Mouse (Mus musculus): ENCODE measurements around the gene Serpina1b. TPM values are rescaled to one million over a fixed set of nuclear protein-coding genes. Genes with fewer than 3 reads are reported as not detected.
"Not testable (repeated sequence)": the region's sequence is repeated elsewhere in the genome, so short reads cannot be mapped to it uniquely, and the experiment has no call there.

Serpina1b gene
- 58.4 and 58.7 TPM in 2 replicates for polyA plus RNA-seq (2014; fragmentation: Nextera tagmentation; extraction: Ambion mirVana)

GRCm38 (mm10) chr12:103830273-103830672 lies at the start of gene Serpina1b:
Gene Serpina1b, minus strand, starts transcription at chr12:103830373.
- WGBS = 83% methylated on average over 4 of the region's 4 CpGs
- DNase-seq (ENCODE audit: low spot score); H3K4me1 ChIP-seq (replicated peaks; ENCODE audit: control insufficient read depth, insufficient read depth, low read length); ATAC-seq (replicated peaks; ENCODE audit: low FRiP score, low TSS enrichment, low read depth); H3K27me3 ChIP-seq (replicated peaks; ENCODE audit: control insufficient read depth, insufficient read depth, low read length); H3K27ac ChIP-seq (ENCODE audit: low read depth); H3K9ac ChIP-seq (ENCODE audit: low read length); H3K9me3 ChIP-seq (ENCODE audit: control insufficient read depth, low read length); H3K4me3 ChIP-seq (ENCODE audit: low read depth, low read length); H3K4me2 ChIP-seq (ENCODE audit: low read length); H3K36me3 ChIP-seq (ENCODE audit: control insufficient read depth, insufficient read depth, low read length): not testable (repeated sequence)

- H3K27ac ChIP-seq (ENCODE audit: low read depth); DNase-seq (ENCODE audit: low spot score); H3K9me3 ChIP-seq (ENCODE audit: control insufficient read depth, low read length); H3K36me3 ChIP-seq (ENCODE audit: control insufficient read depth, insufficient read depth, low read length); H3K4me2 ChIP-seq (ENCODE audit: low read length); H3K9ac ChIP-seq (ENCODE audit: low read length); H3K4me3 ChIP-seq (ENCODE audit: low read depth, low read length); H3K4me1 ChIP-seq (replicated peaks; ENCODE audit: control insufficient read depth, insufficient read depth, low read length); H3K27me3 ChIP-seq (replicated peaks; ENCODE audit: control insufficient read depth, insufficient read depth, low read length); ATAC-seq (replicated peaks; ENCODE audit: low FRiP score, low TSS enrichment, low read depth): not testable (repeated sequence)
- 68% methylated on average over 1 of the region's 1 CpGs for WGBS
Measured at GRCm38 (mm10) chr12:103866873-103867272, 36.7 kb upstream of the Serpina1b start.

DNA sequence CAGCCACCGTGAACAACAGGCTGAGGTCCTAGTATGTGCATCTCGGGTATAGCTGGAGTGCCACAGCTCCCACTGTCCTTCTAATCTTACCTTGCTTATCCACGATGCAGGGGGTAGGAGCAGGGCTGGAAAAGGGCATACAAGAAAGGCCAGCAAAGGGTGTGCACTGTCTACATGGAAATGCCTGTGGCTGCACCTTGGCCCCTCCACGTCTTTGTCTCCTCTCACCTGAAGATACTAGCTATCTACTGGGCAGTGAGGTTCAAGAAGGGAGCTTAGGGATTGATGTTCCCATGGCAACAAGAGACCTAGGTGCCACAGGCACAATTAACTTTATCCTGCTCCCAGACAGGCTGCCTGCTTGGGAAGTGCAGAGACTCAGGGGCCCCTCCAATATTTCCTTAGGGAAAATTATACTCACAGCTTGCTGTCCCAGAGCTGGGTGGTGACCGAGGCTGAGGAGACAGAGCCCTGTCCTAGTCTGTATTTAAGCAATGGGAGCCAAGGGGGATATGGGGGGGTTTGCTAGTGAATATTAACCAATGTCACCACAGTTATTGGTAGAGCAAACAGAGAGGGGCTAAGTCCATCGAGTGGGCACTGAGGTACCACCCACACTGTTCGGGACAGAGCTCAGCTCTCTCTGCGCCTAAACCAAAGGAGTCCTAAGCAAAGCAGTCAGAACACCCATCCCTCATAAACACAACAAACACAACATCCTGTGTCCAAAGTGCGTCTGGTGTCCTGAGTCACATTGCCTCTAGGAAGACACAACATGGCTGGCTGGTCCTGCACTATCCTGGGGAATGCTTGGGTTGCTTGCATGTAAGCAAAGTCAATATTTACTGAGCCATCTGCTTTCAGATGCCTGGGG lies 33.2 kb upstream of the Serpina1b start, which contains the start of gene Serpina1a:
Gene Serpina1a (minus strand): TSS at position 462 of the 874 bp plus-strand sequence.
- H3K27ac ChIP-seq (ENCODE audit: low read depth); H3K9me3 ChIP-seq (ENCODE audit: control insufficient read depth, low read length); H3K27me3 ChIP-seq (replicated peaks; ENCODE audit: control insufficient read depth, insufficient read depth, low read length); H3K9ac ChIP-seq (ENCODE audit: low read length); H3K4me2 ChIP-seq (ENCODE audit: low read length); H3K4me1 ChIP-seq (replicated peaks; ENCODE audit: control insufficient read depth, insufficient read depth, low read length); H3K36me3 ChIP-seq (ENCODE audit: control insufficient read depth, insufficient read depth, low read length); H3K4me3 ChIP-seq (ENCODE audit: low read depth, low read length): not testable (repeated sequence)
- ATAC-seq (replicated peaks; ENCODE audit: low FRiP score, low TSS enrichment, low read depth) (peak; percentile 27; the same call in 1 of the 2 replicates), DNase-seq (ENCODE audit: low spot score) (peak; percentile 50)
- WGBS = 65% methylated on average over 9 of the region's 9 CpGs

DNA sequence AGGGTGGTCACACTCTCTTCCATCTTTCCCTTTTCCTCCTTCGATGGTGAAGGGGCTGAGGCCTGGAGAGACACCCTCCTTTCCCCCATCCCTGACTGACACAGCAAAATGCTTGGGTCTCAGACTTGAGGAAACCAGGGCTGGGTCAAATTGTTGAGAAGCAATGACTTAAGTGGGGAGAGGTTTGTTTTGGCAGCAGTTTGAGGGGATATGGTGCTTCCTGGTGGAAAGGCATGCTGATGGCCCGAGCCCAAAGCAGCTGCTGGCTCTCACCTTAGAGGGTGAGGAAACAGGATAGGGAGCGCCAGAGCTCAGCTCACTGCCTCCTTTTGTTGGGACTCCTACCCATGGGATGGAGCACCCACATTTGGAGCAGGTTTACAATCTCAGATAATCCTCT lies 30.8 kb upstream of the Serpina1b start:
- no peaks in the 10 kb centered on the region for H3K4me1 ChIP-seq (replicated peaks; ENCODE audit: control insufficient read depth, insufficient read depth, low read length)
- no peak overlapping the region for H3K9ac ChIP-seq (ENCODE audit: low read length)
- DNase-seq (ENCODE audit: low spot score) = no peak
- no peak overlapping the region for H3K4me2 ChIP-seq (ENCODE audit: low read length)
- 63% methylated on average over 3 of the region's 3 CpGs for WGBS
- no peak overlapping the region for H3K4me3 ChIP-seq (ENCODE audit: low read depth, low read length)
- H3K9me3 ChIP-seq (ENCODE audit: control insufficient read depth, low read length) = no peaks in the 10 kb centered on the region
- H3K27me3 ChIP-seq (replicated peaks; ENCODE audit: control insufficient read depth, insufficient read depth, low read length) = no peaks in the 10 kb centered on the region
- H3K36me3 ChIP-seq (ENCODE audit: control insufficient read depth, insufficient read depth, low read length) = no peaks in the 10 kb centered on the region
- ATAC-seq (replicated peaks; ENCODE audit: low FRiP score, low TSS enrichment, low read depth) = no peak
- H3K27ac ChIP-seq (ENCODE audit: low read depth) = no peak overlapping the region

DNA sequence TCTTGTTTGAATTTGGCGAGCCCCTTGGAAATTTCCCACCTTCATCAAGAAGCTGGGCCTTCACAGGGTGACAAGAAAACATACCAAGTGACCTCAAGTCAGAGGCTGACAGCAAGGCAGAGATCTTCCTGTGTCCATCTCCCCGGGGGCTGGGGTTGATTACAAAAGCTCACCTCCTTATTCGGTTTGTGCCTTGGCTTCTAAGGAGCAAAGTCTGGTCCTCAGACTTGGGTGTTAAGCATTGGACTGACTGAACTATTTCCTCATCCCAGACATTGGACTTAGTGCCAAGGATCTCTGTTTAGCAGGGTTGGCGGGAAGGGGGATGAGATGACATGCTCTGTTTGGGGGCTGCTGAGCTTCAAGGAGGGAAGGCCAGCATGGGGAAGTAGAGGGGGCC lies 30.4 kb upstream of the Serpina1b start:
- not testable (repeated sequence) for H3K27me3 ChIP-seq (replicated peaks; ENCODE audit: control insufficient read depth, insufficient read depth, low read length); ATAC-seq (replicated peaks; ENCODE audit: low FRiP score, low TSS enrichment, low read depth); H3K9ac ChIP-seq (ENCODE audit: low read length); H3K4me2 ChIP-seq (ENCODE audit: low read length); H3K36me3 ChIP-seq (ENCODE audit: control insufficient read depth, insufficient read depth, low read length); H3K4me3 ChIP-seq (ENCODE audit: low read depth, low read length); H3K9me3 ChIP-seq (ENCODE audit: control insufficient read depth, low read length); DNase-seq (ENCODE audit: low spot score); H3K4me1 ChIP-seq (replicated peaks; ENCODE audit: control insufficient read depth, insufficient read depth, low read length); H3K27ac ChIP-seq (ENCODE audit: low read depth)
- WGBS = 87% methylated on average over 3 of the region's 4 CpGs

DNA sequence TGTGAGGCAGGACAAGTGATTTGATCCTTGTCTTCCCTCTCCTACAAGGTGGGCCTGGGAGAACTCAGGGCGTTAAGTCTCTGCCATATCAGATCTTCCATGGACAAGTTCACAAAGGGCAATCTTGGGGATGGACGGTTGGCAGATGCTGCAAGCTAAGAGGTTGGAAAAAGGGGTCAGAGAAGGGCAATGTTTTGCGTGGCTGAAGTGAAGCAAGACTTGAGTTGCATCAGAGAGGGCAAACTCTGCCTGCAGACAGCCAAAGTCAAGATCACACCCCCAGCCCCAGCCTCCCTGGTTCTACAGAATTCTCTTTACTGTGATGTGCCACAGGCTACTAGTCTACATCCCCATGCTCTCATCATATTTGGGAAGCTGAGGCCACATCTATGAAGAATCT lies 29.4 kb upstream of the Serpina1b start:
- H3K9me3 ChIP-seq (ENCODE audit: control insufficient read depth, low read length); H3K36me3 ChIP-seq (ENCODE audit: control insufficient read depth, insufficient read depth, low read length); H3K4me1 ChIP-seq (replicated peaks; ENCODE audit: control insufficient read depth, insufficient read depth, low read length); H3K9ac ChIP-seq (ENCODE audit: low read length); H3K27ac ChIP-seq (ENCODE audit: low read depth); H3K4me2 ChIP-seq (ENCODE audit: low read length); H3K4me3 ChIP-seq (ENCODE audit: low read depth, low read length); H3K27me3 ChIP-seq (replicated peaks; ENCODE audit: control insufficient read depth, insufficient read depth, low read length); ATAC-seq (replicated peaks; ENCODE audit: low FRiP score, low TSS enrichment, low read depth); DNase-seq (ENCODE audit: low spot score): not testable (repeated sequence)
- 83% methylated on average over 3 of the region's 3 CpGs for WGBS

DNA sequence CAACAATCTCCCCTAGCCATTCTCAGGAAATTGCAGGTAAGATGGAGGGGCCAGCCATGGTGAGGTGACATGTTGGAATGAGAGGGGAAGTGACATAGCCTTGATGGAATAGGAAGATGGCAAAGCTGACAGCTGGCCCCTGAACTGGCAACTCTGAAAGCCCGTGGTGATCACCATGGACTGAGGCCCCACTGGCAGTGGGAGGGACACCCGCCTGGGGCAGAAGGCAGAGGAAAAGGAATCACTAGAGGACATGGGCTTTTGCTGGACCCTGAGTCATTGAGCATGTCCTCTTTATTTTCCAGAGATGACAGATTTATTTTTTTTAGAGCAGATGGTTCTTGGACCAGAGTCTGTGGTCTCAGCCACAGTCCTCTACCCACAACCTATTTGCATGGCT lies 22.9 kb upstream of the Serpina1b start:
- H3K4me2 ChIP-seq (ENCODE audit: low read length); H3K27ac ChIP-seq (ENCODE audit: low read depth); H3K9me3 ChIP-seq (ENCODE audit: control insufficient read depth, low read length); H3K27me3 ChIP-seq (replicated peaks; ENCODE audit: control insufficient read depth, insufficient read depth, low read length); H3K9ac ChIP-seq (ENCODE audit: low read length); H3K36me3 ChIP-seq (ENCODE audit: control insufficient read depth, insufficient read depth, low read length); DNase-seq (ENCODE audit: low spot score); ATAC-seq (replicated peaks; ENCODE audit: low FRiP score, low TSS enrichment, low read depth); H3K4me3 ChIP-seq (ENCODE audit: low read depth, low read length); H3K4me1 ChIP-seq (replicated peaks; ENCODE audit: control insufficient read depth, insufficient read depth, low read length): not testable (repeated sequence)
- 90% methylated on average over 2 of the region's 2 CpGs for WGBS

- Histone ChIP-seq H3K4me3 (ENCODE audit: low read depth, low read length) (peak overlapping the region; percentile 18), H3K4me2 (ENCODE audit: low read length) (peak overlapping the region; percentile 31; the same call in 1 of the 2 replicates), H3K27ac (ENCODE audit: low read depth) (peak overlapping the region; percentile 57; the same call in 1 of the 2 replicates)
- whole genome bisulfite sequencing = 67% methylated on average over 6 of the region's 6 CpGs
- H3K4me1 ChIP-seq (replicated peaks; ENCODE audit: control insufficient read depth, insufficient read depth, low read length); H3K9ac ChIP-seq (ENCODE audit: low read length); DNase-seq (ENCODE audit: low spot score); H3K36me3 ChIP-seq (ENCODE audit: control insufficient read depth, insufficient read depth, low read length); H3K9me3 ChIP-seq (ENCODE audit: control insufficient read depth, low read length); H3K27me3 ChIP-seq (replicated peaks; ENCODE audit: control insufficient read depth, insufficient read depth, low read length): not testable (repeated sequence)
- ATAC-seq (replicated peaks; ENCODE audit: low FRiP score, low TSS enrichment, low read depth) = peak; percentile 71
Measured at GRCm38 (mm10) chr12:103827661-103828372, 2.4 kb downstream of the Serpina1b start.

Data from intestine, embryonic 14.5 days (tissue).